Mouse (Mus musculus) intestine, embryonic 14.5 days (tissue): ENCODE measurements around the gene Plxdc1. TPM values are rescaled to one million over a fixed set of nuclear protein-coding genes. Genes with fewer than 3 reads are reported as not detected.

Source experiments
- ATAC-seq: fragments of 200-750 bp; cut with Nextera tagmentation; replicated peaks from 2 replicates; pipeline ENCODE4 v1.8.0; 2017; ENCODE audit warnings: low read depth, moderate number of reproducible peaks, moderate TSS enrichment, moderate library complexity; ENCODE audit not compliant: low FRiP score, low TSS enrichment
- DNase-seq: peaks from one replicate; pipeline ENCODE4 v3.0.0-alpha.2; 2018; ENCODE audit warnings: low spot score
- H3K27ac ChIP-seq: fragments of 300-500 bp; sonication (generic); 2 replicates; pipeline ENCODE4 v1.5.1; 2014; ENCODE audit warnings: low read depth, mild to moderate bottlenecking, control low read depth
- H3K27me3 ChIP-seq: fragments of 300-500 bp; sonication (generic); replicated peaks from 2 replicates; pipeline ENCODE4 v1.6.1; 2014; ENCODE audit warnings: low read length, control low read depth; ENCODE audit not compliant: control insufficient read depth, insufficient read depth
- H3K36me3 ChIP-seq: fragments of 300-500 bp; sonication (generic); 2 replicates; pipeline ENCODE4 v1.6.1; 2014; ENCODE audit warnings: low read length, control low read depth; ENCODE audit not compliant: control insufficient read depth, insufficient read depth
- H3K4me1 ChIP-seq: fragments of 300-500 bp; sonication (generic); replicated peaks from 2 replicates; pipeline ENCODE4 v1.6.1; 2014; ENCODE audit warnings: low read length, control low read depth, mixed read lengths; ENCODE audit not compliant: control insufficient read depth, insufficient read depth
- H3K4me2 ChIP-seq: fragments of 300-500 bp; sonication (generic); 2 replicates; pipeline ENCODE4 v1.6.1; 2014; ENCODE audit warnings: low read length
- H3K4me3 ChIP-seq: fragments of 300-500 bp; sonication (generic); 2 replicates; pipeline ENCODE4 v1.5.1; 2014; ENCODE audit warnings: low read depth, low read length, control low read depth, mixed read lengths
- H3K9ac ChIP-seq: fragments of 300-500 bp; sonication (generic); 2 replicates; pipeline ENCODE4 v1.6.1; 2014; ENCODE audit warnings: mild to moderate bottlenecking, low read length
- H3K9me3 ChIP-seq: fragments of 300-500 bp; sonication (generic); 2 replicates; pipeline ENCODE4 v1.6.1; 2016; ENCODE audit warnings: low read length, control low read depth; ENCODE audit not compliant: control insufficient read depth
- WGBS: fragments of 180-500 bp; shearing (Covaris S2); extraction: QIAGEN DNeasy Blood & Tissue Kit; methylation state at CpG from one replicate; pipeline ENCODE4 v1.1.7; 2014; 5-methylcytosine and 5-hydroxymethylcytosine counted together
- polyA plus RNA-seq: library from polyadenylated mRNA; unstranded; fragments of >200 nt; fragmentation: Nextera tagmentation; extraction: Ambion mirVana; gene quantifications from 2 replicates; pipeline ENCODE4 v1.2.1, GENCODE M21; 2014

Plxdc1 gene
- polyA plus RNA-seq, 1 experiment from 2014 or later = 0.30 TPM

- DNase-seq (no peak), ATAC-seq (no peak)
- H3K9ac ChIP-seq = no peak overlapping the region
- H3K36me3 ChIP-seq = peaks cover 11% of the 10 kb centered on the region; the same call in 1 of the 2 replicates
- H3K27ac ChIP-seq = no peak overlapping the region
- peaks cover 24% of the 10 kb centered on the region for H3K4me1 ChIP-seq
- 39% methylated on average over 8 of the region's 8 CpGs for WGBS
- H3K4me2 ChIP-seq = no peak overlapping the region
- H3K27me3 ChIP-seq = no peaks in the 10 kb centered on the region
- H3K9me3 ChIP-seq = no peaks in the 10 kb centered on the region
- no peak overlapping the region for H3K4me3 ChIP-seq
These were observed 33.8 kb upstream of the Plxdc1 start for GRCm38 (mm10) chr11:98019883-98020610.

GRCm38 (mm10) chr11:98018858-98019641, 32.8 kb upstream of the Plxdc1 start:
- no peak overlapping the region for H3K4me2 ChIP-seq
- H3K27me3 ChIP-seq = no peaks in the 10 kb centered on the region
- H3K9ac ChIP-seq = no peak overlapping the region
- no peak for ATAC-seq
- peaks cover 18% of the 10 kb centered on the region; the same call in 1 of the 2 replicates for H3K36me3 ChIP-seq
- no peak for DNase-seq
- 45% methylated on average over 10 of the region's 10 CpGs for WGBS
- no peak overlapping the region for H3K27ac ChIP-seq
- H3K4me3 ChIP-seq = no peak overlapping the region
- H3K9me3 ChIP-seq = no peaks in the 10 kb centered on the region
- H3K4me1 ChIP-seq = peaks cover 24% of the 10 kb centered on the region

- no peaks in the 10 kb centered on the region for H3K27me3 ChIP-seq
- H3K4me1 ChIP-seq = peaks cover 23% of the 10 kb centered on the region
- H3K27ac ChIP-seq = no peak overlapping the region
- no peak for DNase-seq
- no peak overlapping the region for H3K9ac ChIP-seq
- H3K4me2 ChIP-seq = no peak overlapping the region
- 78% methylated on average over 6 of the region's 6 CpGs for whole genome bisulfite sequencing
- no peak overlapping the region for H3K4me3 ChIP-seq
- H3K36me3 ChIP-seq = peaks cover 18% of the 10 kb centered on the region; the same call in 1 of the 2 replicates
- no peaks in the 10 kb centered on the region for H3K9me3 ChIP-seq
- no peak for ATAC-seq
These were observed 32.0 kb upstream of the Plxdc1 start for GRCm38 (mm10) chr11:98018222-98018621.

- Histone ChIP-seq H3K4me1 (peaks cover 18% of the 10 kb centered on the region), H3K9me3 (no peaks in the 10 kb centered on the region), H3K27me3 (no peaks in the 10 kb centered on the region), H3K36me3 (peaks cover 18% of the 10 kb centered on the region; the same call in 1 of the 2 replicates), H3K27ac (no peak overlapping the region), H3K9ac (no peak overlapping the region), H3K4me3 (no peak overlapping the region), H3K4me2 (no peak overlapping the region)
- no peak for ATAC-seq
- no peak for DNase-seq
- WGBS = 65% methylated on average over 4 of the region's 4 CpGs
These were observed 30.6 kb upstream of the Plxdc1 start for GRCm38 (mm10) chr11:98016824-98017223.

GRCm38 (mm10) chr11:98016177-98016576, 29.9 kb upstream of the Plxdc1 start:
- no peak overlapping the region for H3K4me3 ChIP-seq
- no peak for DNase-seq
- peaks cover 20% of the 10 kb centered on the region; the same call in 1 of the 2 replicates for H3K36me3 ChIP-seq
- H3K27ac ChIP-seq = no peak overlapping the region
- H3K9me3 ChIP-seq = no peaks in the 10 kb centered on the region
- H3K9ac ChIP-seq = no peak overlapping the region
- H3K27me3 ChIP-seq = no peaks in the 10 kb centered on the region
- peaks cover 12% of the 10 kb centered on the region for H3K4me1 ChIP-seq
- no peak for ATAC-seq
- H3K4me2 ChIP-seq = no peak overlapping the region
- WGBS = 92% methylated on average over 5 of the region's 5 CpGs

- Histone ChIP-seq H3K4me1 (no peaks in the 10 kb centered on the region), H3K9ac (no peak overlapping the region), H3K4me2 (no peak overlapping the region), H3K36me3 (peaks cover 32% of the 10 kb centered on the region), H3K9me3 (no peaks in the 10 kb centered on the region), H3K4me3 (no peak overlapping the region), H3K27ac (no peak overlapping the region), H3K27me3 (no peaks in the 10 kb centered on the region)
- DNase-seq = no peak
- WGBS = 82% methylated on average over 10 of the region's 10 CpGs
- no peak for ATAC-seq
These were observed 26.6 kb upstream of the Plxdc1 start for GRCm38 (mm10) chr11:98012831-98013230.

GRCm38 (mm10) chr11:98011716-98012115, 25.5 kb upstream of the Plxdc1 start:
- no peak overlapping the region for H3K4me2 ChIP-seq
- peaks cover 35% of the 10 kb centered on the region for H3K36me3 ChIP-seq
- no peak overlapping the region for H3K4me3 ChIP-seq
- H3K9me3 ChIP-seq = no peaks in the 10 kb centered on the region
- ATAC-seq (no peak), DNase-seq (no peak)
- WGBS = 49% methylated on average over 6 of the region's 9 CpGs
- H3K9ac ChIP-seq = no peak overlapping the region
- no peaks in the 10 kb centered on the region for H3K27me3 ChIP-seq
- H3K4me1 ChIP-seq = no peaks in the 10 kb centered on the region
- H3K27ac ChIP-seq = no peak overlapping the region

GRCm38 (mm10) chr11:98008087-98008486, 21.8 kb upstream of the Plxdc1 start:
- Histone ChIP-seq H3K4me2 (no peak overlapping the region), H3K4me3 (no peak overlapping the region), H3K27me3 (no peaks in the 10 kb centered on the region), H3K4me1 (no peaks in the 10 kb centered on the region), H3K27ac (no peak overlapping the region), H3K9ac (no peak overlapping the region), H3K9me3 (no peaks in the 10 kb centered on the region), H3K36me3 (peaks cover 30% of the 10 kb centered on the region)
- no peak for ATAC-seq
- WGBS = 83% methylated on average over 11 of the region's 11 CpGs
- DNase-seq = no peak
